Mouse (Mus musculus) gastrocnemius, postnatal 25 days (tissue): ENCODE results near the gene Sdccag8. TPM values are rescaled to one million over a fixed set of nuclear protein-coding genes. Genes with fewer than 3 reads are reported as not detected.
A peak's percentile ranks its signal among the peaks of the same experiment; 100 is the strongest.

ENCODE experiments used
- DNase-seq: peaks from one replicate; pipeline ENCODE4 v3.0.0; 2022
- long read RNA-seq, 2 experiments: library from polyadenylated mRNA; stranded (forward); transcript quantifications; one replicate each; pipeline ENCODE4 v2.0.0; 2021
- total RNA-seq, 2 experiments: library from RNA; stranded (reverse); gene quantifications; 1 replicate in 1 of 2; 2 replicates in 1 of 2; pipeline ENCODE4 v1.2.3; 2021

Sdccag8 gene
- total RNA-seq = 1 to 10 TPM; 3.8 to 3.9 TPM
- long read RNA-seq, experiment 1, partial matches to known transcripts = 10 of 18 reads
- long read RNA-seq, experiment 1, other reads (novel, unspliced or antisense) = 6 of 18 reads
- long read RNA-seq, experiment 2, partial matches to known transcripts = 4 of 10 reads
- long read RNA-seq, experiment 2, other reads (novel, unspliced or antisense) = 4 of 10 reads

- peak; percentile 96 for DNase-seq
Observed at GRCm38 (mm10) chr1:176814591-176815062, at the start of gene Sdccag8. Sdccag8 (plus strand) TSS chr1:176814660.

DNA sequence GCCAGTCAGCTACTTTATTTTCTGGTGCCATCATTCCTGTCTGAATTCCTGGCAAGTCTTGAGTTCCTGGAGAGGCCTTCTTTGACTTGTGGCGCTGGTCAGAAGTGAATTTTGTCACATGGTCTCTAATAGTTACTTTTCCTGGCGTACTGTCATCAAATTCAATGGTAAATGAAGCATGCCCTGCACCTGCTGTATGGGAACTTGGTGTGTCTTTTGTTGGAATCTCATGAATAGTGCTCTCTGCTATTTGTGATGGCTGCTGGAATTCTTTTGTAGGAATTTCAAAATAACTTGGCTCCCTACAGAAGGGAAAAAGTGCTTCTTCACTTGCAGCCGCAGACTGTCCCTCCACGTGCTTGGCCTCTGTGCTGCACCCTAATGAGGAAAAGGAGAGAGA, 39.9 kb upstream of the Sdccag8 start:
- no peak for DNase-seq

GRCm38 (mm10) chr1:176789326-176789725, 25.1 kb upstream of the Sdccag8 start:
- no peak for DNase-seq

DNA sequence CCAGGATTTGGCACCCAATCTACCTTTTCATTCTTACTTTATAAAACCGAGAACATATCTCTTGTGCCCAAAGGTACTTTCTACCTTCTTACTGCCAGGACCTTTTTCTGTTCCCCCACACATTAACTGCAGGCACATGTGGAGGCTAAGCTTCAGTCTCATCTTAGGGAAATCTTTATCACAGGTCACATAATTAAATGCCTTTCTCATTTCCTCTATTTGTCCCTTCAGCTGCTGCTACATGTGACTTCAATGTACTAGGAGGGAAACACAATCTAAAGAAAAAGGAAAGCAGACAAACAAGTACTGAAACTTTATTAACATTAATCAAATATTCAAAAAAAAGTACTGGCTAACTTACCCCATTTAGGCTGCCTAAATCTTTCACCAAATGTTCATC, 22.3 kb upstream of the Sdccag8 start:
- DNase-seq = no peak

DNA sequence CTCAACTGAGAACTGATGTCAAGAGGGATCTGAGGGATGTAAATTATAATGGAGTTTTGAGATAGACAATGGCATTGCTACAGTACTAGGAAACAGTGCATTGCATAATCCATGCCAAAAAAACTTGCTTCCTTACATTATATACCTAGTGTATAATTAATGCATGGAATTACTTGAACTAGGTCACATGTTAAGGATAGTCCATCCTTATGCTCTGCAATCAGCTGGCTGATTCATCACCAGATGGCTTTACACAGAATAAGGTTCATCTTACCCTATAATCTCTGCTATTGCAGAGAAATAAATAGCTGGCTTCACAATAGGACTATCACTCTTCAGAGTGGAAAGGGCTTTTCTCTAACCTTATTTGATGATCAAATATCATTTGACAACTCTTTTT, 15.8 kb upstream of the Sdccag8 start:
- DNase-seq = no peak

- peak; percentile 58 for DNase-seq
Observed at GRCm38 (mm10) chr1:176800728-176801365, 13.6 kb upstream of the Sdccag8 start.

DNA sequence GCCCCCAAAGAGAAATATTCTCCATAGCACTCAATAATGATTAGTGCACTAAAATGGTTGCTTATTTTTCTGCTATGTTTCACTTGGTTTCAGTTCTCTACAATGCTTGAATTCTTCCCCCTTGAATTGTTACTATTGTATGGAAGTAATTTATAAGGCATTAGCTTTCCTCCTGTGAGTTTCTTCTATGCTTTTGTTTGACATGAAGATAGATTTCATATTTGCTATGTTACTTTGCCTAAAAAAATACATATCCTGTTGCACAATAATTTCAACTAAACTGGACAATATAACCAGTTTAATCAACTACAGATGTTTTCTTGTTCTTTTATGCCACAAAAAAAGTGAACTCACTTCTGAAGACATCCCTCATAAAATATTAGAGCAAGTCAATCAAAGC, 4.3 kb upstream of the Sdccag8 start:
- DNase-seq = no peak

DNA sequence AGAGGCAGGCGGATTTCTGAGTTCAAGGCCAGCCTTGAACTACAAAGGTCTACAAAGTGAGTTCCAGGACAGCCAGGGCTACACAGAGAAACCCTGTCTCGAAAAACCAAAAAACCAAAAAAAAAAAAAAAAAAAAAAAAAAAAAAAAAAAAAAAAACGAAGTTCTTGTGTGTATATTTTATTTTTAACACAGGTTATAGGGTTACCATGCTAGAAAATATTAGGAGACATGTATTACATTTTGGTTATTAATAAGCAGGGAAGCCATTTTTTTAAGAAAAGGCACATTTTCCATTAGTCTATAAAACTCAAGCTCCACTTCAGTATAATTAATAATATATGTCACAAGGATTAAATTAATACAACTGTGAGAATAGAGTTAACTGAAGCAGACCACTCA, 2.6 kb upstream of the Sdccag8 start:
- DNase-seq = no peak

DNA sequence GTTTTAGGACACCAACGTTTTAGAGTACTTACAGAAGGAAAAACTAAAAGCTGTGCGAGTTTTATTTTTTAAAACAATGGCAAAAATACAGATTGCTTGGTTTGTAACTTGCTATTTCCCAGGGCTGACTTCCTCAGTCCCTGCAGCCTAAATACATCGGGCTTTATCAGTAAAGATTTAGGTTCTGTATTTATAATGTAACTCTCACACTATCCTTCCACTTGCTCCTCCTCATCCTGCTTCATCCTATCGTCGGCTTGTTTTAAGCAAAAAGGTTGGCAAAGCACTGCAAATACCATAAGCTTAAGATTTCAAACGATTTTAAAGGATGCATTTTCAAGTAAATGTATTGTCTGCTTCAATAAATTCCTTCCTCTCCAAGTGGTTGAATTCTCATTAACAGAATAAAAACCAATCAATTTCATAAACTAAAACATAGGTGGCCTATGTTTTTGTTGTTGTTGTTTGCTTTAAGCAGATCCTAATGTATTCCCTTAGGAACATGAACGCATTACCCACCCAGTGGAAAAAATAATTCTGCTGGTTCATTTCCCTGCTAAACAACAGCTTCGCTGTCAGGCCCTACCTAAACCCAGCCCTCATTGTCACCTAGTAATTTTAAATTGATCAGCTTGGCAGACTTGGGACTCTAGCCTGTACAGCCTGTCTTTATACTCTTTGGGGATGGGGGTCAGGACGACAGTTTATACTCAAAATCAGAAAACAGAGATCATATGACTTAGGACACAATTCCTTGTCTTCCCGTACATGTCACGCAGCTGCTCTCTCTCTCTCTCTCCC, 1.8 kb upstream of the Sdccag8 start:
- DNase-seq = no peak

GRCm38 (mm10) chr1:176813292-176814035, 996 bp upstream of the Sdccag8 start:
- DNase-seq = peak; percentile 70

- peak; percentile 93 for DNase-seq
Observed at GRCm38 (mm10) chr1:176814036-176814420, 432 bp upstream of the Sdccag8 start, which contains the start of gene Cep170. Cep170 (minus strand) TSS chr1:176814067.

GRCm38 (mm10) chr1:176816728-176817127, 2.3 kb downstream of the Sdccag8 start:
- no peak for DNase-seq

GRCm38 (mm10) chr1:176818147-176818546, 3.7 kb downstream of the Sdccag8 start:
- DNase-seq = no peak

GRCm38 (mm10) chr1:176818763-176819162, 4.3 kb downstream of the Sdccag8 start:
- peak; percentile 42 for DNase-seq

DNA sequence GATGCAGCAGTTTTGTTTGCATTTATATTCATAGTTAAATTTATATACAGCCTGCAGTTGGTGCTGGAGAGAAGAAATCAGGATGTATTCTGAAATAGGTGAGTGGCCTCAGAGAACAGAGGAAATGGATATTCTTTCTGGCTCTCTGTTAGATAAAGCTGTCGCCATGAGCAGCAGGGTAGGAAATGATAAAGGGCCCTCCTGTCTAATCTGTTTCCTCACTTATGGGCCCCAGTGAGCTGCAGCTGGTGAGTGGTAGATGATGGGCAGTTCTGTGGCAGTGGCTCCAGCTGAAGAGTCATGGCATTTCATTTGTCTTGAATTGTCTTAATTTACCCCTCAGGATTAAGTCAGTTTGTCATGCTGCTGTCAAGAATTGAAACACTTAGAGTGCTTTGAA, 7.5 kb downstream of the Sdccag8 start:
- no peak for DNase-seq

GRCm38 (mm10) chr1:176822949-176823348, 8.5 kb downstream of the Sdccag8 start:
- no peak for DNase-seq

DNA sequence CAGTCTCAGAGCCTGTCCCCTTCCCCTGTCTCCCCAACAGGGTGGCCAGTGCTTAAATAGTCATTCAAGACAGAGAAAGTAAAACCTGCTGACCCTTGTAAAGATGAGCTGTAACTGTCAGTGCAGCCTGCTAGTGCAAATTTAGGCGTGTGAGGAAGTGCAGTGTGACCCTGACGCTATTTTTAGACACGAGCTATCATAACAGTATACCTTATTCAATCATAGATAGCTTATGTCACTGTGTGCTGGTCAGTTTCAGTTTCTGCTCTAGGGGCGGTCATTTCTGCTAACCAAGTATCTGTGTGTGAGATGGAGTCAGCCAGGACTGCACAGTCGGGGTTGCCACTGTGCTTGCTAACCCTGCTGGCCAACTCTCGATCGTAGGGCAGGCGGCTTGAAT, 9.4 kb downstream of the Sdccag8 start:
- no peak for DNase-seq

DNA sequence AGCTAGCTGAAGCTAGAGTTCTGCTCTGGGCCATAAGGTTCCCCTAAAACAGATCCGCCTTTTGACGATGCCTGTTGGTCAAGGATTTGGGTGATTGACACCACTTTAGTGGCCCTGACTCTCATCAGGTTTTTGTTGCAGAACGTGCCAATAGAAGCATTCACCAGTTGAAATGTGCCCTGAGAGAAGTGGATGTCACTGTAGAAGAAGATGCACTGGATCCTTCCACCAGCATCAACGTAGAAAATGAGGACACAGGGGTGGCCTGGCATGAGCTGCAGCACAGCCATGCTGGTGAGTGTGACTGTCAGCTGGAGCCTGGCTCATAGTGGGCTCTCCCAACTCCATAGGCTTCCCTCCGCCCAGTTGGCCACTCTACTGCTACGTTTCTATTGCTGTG, 10.2 kb downstream of the Sdccag8 start:
- DNase-seq = no peak

GRCm38 (mm10) chr1:176825084-176825483, 10.6 kb downstream of the Sdccag8 start:
- no peak for DNase-seq

- DNase-seq = no peak
Observed at GRCm38 (mm10) chr1:176826186-176826585, 11.7 kb downstream of the Sdccag8 start.

DNA sequence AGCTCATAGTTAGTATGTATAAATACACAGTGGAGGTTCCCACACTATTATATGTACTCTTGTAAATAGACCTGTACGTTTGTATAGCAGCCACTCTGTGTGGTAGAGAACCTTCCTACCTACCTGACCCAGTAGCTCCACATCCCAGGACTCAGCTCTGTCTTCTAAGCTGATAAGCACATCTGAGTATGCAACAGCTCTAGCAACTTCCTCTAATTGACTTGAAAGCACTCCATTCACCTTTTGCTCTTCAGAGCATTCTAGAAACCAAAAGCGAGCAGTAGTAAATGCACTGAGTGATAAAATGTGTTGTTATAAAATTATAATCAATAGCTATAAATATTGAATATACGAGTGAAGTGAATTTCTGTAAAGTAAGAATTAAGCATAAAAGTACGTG, 12.5 kb downstream of the Sdccag8 start:
- no peak for DNase-seq

DNA sequence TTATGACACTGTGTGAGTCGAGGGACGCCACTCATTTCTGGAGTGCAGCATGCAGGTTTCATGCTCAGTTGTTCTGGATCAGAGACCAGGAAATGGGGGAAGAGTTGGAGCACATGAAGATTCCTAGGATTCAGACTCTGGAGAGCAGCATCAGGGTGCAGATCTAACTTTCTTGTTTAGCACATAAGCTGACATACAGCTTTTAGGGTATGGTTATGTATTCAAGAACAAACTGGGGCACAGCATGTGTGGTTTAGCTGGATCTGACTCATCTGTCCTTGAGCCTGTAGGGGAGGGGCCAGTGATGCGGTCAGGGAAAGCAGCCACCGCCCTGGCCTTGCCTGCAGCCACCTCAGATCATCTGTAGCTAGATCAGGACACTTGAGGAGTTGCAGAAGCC, 12.9 kb downstream of the Sdccag8 start:
- DNase-seq = peak; percentile 61
